Mouse (Mus musculus): ENCODE results near the gene Mxd3. TPM values are rescaled to one million over a fixed set of nuclear protein-coding genes. Genes with fewer than 3 reads are reported as not detected.

Gene Mxd3
- total RNA-seq, 2 experiments from 2014 or later, result 1.4 to 2.5 TPM

DNA sequence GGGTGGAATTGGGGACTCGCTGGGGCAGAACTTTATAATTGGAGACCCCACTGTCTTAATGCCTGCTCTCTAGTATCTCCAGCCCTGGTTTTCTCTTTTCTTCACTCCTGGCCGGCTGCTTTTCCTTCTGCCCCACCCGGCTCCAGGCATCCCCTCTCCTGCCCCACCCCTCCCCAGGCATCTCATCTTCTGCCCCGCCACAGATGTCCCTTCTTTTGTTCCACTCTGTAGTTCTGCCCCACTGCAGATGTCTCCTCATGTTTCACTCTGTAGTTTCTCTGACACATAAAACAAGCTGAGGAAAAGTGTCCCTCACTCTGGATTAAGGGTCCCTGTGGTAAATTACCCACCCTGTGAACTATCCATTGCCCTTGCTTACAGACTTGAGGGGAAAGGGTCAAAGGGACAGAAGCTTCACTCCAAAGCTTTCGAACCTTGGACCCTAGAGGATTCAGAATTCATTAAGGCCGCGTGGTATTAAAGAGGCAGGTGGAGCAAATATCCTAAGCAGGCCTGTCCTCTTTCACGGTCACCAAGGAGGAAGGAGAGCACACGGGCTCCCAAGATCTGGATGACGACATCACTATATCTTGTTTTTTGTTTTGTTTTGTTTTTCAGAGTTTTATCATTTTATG, 7.8 kb upstream of the Mxd3 start:
- intact Hi-C loops (cut with DNase I), result no loop called here
- no peak for DNase-seq (ENCODE audit: low spot score in 2 of 2)

- intact Hi-C loops (cut with DNase I), result no loop called here
- no peak for DNase-seq (ENCODE audit: low spot score in 2 of 2)
These were observed 6.1 kb upstream of the Mxd3 start for GRCm38 (mm10) chr13:55335701-55336100.

DNA sequence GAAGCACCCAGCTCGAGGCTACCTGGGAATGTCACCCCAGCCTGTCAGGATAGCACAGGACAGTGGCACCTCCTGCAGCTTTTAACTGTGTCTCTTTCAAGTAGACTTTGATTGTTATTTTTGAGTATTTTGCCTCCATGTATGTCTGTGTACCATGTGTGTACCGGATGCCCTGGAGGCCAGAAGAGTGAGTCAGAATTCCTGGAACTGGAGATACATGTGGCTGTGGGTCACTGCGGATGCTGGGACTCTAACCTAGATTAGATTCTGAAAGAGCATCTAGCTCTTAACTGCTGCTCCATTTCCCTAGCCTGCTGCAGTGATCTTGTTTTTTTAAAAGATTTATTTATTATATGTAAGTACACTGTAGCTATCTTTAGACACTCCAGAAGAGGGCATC, 2.7 kb upstream of the Mxd3 start:
- DNase-seq (ENCODE audit: low spot score in 2 of 2), result no peak
- intact Hi-C loops (cut with DNase I), result no loop called here

DNA sequence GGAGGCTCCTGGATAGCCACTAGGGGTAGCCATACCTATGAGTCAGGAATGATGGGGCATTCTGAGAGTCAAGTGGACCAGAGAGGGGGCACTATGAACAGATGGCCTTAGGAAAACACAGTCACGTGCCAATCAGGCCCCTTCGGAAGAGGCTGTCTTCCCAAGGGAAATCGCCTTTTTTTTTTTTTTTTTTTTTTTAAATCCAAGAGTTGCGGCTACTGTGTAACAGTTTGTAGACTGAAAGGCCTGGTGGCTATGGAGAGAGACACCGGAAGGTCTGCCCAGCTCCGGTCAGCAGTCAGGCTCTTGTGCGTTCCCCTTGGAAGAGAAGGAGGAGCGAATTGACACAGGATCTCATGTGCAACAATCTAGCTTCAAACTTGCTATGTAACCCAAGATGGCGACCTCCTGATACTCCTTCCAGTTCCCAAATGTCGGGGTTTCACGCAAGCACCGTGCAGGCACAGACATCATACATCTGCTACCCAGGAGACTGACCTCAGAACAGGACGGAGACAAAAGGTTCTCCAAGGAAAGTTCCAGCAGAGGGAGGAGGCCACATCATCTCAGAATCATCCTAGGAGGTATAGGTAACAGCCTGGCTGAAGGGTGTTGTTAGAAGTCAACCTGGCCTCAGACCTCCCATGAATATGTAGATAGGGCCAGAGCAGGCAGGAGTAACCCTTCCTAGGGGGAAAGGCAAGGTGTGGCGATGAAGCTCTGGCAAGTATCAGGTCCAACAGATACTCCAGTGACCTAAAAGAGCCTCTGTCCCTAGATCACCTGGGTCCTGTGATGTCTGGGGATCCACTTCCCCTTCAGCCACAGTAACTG, 1.2 kb upstream of the Mxd3 start:
- no peak for DNase-seq (ENCODE audit: low spot score in 2 of 2)
- intact Hi-C loops (cut with DNase I), result no loop called here

GRCm38 (mm10) chr13:55329109-55329682, 427 bp downstream of the Mxd3 start:
- intact Hi-C loops (cut with DNase I), result no loop called here
- DNase-seq (ENCODE audit: low spot score in 2 of 2), result no peak

GRCm38 (mm10) chr13:55328641-55329040, 982 bp downstream of the Mxd3 start:
- no peak for DNase-seq (ENCODE audit: low spot score in 2 of 2)
- intact Hi-C loops (cut with DNase I), result no loop called here

- intact Hi-C loops (cut with DNase I), result no loop called here
These were observed 1.5 kb downstream of the Mxd3 start for GRCm38 (mm10) chr13:55328171-55328570.

DNA sequence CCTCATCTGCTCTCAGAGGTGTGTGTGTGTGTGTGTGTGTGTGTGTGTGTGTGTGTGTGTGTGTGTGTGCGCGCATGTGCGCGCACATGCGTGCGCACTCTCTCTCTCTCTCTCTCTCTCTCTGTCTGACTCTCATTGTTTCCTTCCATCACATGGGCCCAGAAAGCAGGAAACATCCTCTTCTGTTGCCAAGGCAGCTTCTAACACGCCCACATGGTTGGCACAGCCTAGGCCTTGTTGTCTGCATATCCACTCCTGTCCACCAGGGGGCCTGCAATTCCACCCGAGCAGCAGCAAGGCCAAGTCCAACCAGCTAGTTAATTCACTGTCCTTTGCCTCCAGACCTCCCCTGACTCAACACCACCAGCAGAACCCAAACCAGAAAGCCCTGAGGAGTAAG, 2.0 kb downstream of the Mxd3 start:
- intact Hi-C loops (cut with DNase I), result no loop called here

More at GRCm38 (mm10) chr13:55328171-55328570, 1.5 kb downstream of the Mxd3 start:
- no peak for DNase-seq (ENCODE audit: low spot score in 2 of 2)

GRCm38 (mm10) chr13:55327169-55327568, 2.5 kb downstream of the Mxd3 start:
- intact Hi-C loops (cut with DNase I), result no loop called here

More for the DNA sequence above, 2.0 kb downstream of the Mxd3 start:
- peak; percentile 91 for DNase-seq (ENCODE audit: low spot score in 2 of 2)

DNA sequence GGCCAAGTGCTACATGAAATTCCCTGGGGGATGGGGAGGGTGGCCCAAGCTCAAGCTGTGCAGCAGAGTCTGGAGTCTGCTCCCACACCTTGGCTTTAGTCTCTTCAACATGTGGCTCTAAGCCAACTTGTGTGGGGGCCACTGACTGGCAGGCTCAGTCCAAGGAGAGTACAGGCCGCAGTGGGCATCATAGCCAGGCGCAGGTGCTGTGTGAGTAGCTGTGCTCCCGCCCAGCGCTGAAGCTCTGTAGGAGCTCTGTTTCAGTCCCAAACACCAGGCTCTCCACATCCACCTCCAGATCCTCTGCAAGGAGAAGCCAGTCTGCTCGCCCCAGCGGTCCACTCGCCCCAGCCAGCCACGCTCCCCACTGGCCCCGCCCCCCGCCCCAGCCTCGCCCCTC, 4.0 kb downstream of the Mxd3 start:
- intact Hi-C loops (cut with DNase I), result no loop called here
- peak in 1 of 2 experiments; percentile 50 for DNase-seq (ENCODE audit: low spot score in 2 of 2)

More at GRCm38 (mm10) chr13:55327169-55327568, 2.5 kb downstream of the Mxd3 start:
- DNase-seq (ENCODE audit: low spot score in 2 of 2), result no peak

GRCm38 (mm10) chr13:55322130-55322825, 7.3 kb downstream of the Mxd3 start:
- DNase-seq (ENCODE audit: low spot score in 2 of 2), result no peak
- intact Hi-C loops (cut with DNase I), result no loop called here

GRCm38 (mm10) chr13:55321434-55322129, 8.0 kb downstream of the Mxd3 start, which contains the start of gene Rab24:
Gene Rab24, minus strand, starts transcription at chr13:55321946.
- peak; percentile 87 to 88 for DNase-seq (ENCODE audit: low spot score in 2 of 2)
- intact Hi-C loops (cut with DNase I), result no loop called here

- intact Hi-C loops (cut with DNase I), result no loop called here
- peak in 1 of 2 experiments; percentile 3 for DNase-seq (ENCODE audit: low spot score in 2 of 2)
These were observed 9.6 kb downstream of the Mxd3 start, which contains the start of gene Prelid1 for GRCm38 (mm10) chr13:55319931-55320533. Gene Prelid1, plus strand, starts transcription at chr13:55320500.

DNA sequence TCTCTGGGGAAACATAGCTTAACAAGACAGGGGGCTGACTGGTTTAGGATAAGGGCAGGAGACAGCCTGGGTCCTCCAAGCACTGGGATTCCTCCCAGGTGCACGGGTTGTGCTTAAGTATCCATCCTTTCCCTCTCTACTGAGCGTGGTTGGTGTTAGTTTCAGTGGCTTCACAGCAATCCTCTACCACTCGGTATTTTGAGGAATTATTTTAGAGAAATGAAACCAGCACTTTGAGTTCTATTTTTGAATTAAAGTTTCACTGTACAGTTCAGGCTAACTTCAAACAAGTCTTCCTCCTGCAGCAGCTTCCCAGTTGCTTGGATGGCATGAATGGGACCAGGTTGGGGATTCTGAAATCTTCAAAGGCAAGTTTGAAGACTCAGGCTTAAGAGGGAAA, 11.3 kb downstream of the Mxd3 start:
- no peak for DNase-seq (ENCODE audit: low spot score in 2 of 2)
- intact Hi-C loops (cut with DNase I), result no loop called here

- no peak for DNase-seq (ENCODE audit: low spot score in 2 of 2)
- intact Hi-C loops (cut with DNase I), result no loop called here
These were observed 14.7 kb downstream of the Mxd3 start for GRCm38 (mm10) chr13:55314891-55315412.

DNA sequence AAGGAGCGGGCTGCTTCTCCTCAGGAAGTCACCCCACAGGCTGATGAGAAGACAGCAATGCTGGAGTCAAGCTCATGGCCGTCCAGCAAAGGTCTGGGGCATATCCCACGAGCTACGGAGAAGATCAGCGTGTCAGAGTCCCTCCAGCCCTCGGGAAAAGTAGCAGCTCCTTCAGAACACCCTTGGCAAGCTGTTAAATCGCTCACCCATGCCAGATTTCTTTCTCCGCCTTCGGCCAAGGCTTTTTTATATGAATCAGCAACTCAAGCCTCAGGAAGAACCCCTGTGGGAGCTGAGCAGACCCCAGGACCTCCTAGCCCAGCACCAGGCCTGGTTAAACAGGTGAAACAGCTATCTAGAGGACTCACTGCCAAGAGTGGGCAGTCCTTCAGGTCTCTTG, 16.6 kb downstream of the Mxd3 start:
- no peak for DNase-seq (ENCODE audit: low spot score in 2 of 2)
- intact Hi-C loops (cut with DNase I), result no loop called here

DNA sequence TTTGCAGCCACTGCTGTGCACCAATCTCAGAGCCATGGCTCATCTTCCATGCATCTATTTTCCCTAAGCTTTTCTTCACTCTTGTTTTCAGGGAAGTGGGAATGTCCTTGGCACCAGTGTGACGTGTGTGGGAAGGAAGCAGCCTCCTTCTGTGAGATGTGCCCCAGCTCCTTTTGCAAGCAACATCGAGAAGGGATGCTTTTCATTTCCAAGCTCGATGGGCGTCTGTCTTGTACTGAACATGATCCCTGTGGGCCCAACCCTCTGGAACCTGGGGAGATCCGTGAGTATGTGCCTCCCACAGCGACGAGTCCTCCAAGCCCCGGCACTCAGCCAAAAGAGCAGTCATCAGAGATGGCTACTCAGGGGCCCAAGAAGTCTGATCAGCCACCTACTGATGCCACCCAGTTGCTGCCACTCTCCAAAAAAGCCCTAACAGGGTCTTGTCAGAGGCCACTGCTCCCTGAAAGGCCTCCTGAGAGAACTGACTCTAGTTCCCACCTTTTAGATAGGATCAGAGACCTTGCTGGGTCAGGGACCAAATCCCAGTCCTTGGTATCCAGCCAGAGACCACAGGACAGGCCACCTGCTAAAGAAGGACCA, 17.5 kb downstream of the Mxd3 start:
- intact Hi-C loops (cut with DNase I), result no loop called here
- peak in 1 of 2 experiments; percentile 70 for DNase-seq (ENCODE audit: low spot score in 2 of 2)

DNA sequence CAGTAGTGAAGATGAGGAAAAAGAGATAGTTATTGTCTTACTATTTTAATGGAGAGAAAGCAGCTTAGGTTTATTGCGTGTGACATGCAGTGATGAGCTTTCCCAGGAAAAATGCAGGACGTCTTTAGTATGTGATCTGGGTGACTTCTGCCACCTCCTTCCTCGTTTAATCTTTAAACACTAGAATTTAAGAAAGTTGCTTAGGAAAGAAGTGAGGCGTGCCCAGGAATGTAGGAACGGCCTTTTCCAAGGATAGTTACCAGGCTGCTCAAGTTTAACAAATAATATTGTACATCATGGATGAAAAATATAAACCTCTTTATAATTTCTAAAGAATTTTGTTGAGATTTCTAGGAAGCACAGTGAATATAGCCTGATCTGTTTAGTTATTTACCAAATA, 28.7 kb downstream of the Mxd3 start:
- intact Hi-C loops (cut with DNase I), result loop anchor here (5.0 kb wide), 1 partner anchor 54 kb away; no protein-coding TSS in a partner anchor
- no peak for DNase-seq (ENCODE audit: low spot score in 2 of 2)
